Mouse (Mus musculus): ENCODE measurements around the gene Ippk.

DNA sequence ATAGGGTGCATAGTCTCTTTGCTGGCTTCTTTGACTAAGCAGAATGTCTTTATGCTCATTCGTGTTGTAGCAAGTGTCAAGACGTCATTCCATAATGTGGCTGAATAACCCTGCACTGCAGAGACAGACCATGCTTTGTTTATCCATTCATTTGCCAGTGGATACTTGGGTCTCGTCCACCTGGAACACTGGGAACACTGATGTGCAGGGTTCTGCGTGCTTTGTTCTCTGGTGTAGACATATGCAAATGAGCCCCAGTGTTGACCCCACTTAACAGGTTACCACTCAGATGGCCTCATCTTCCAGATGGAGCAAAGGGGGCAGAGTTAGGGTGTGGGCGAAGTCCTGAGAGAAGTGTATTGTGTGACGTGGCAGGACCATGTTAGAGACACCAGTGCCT lies 46.7 kb upstream of the Ippk start:
- TF ChIP-seq CTCF (IDR thresholded peaks at IDR 0.05; ENCODE audit: insufficient read depth, low read depth, low read length): no peak
- no peak for TF ChIP-seq POLR2A (IDR thresholded peaks at IDR 0.05; ENCODE audit: insufficient read depth, low read depth, low read length)
